ENCODE assay signal across 8 mouse cellular contexts in genomic region chr8:86016806-86017205, GRCm38 (mm10).
"Had no signal": no experiment of that assay in that cellular context is flagged by ENCODE, and none has a peak within 500 bp of the region (broad histone marks: within the 10 kb centered on the region; RNA-seq: fewer than 3 reads in every experiment).

No protein-coding gene starts in this region.

- H3K4me2 ChIP-seq: limb, embryonic 12.5 days; midbrain, embryonic 12.5 days had no signal

- H3K4me3 ChIP-seq: limb, embryonic 12.5 days; midbrain, embryonic 12.5 days had no signal

- DNase-seq: kidney, postnatal 25 days; liver; lung, adult 18-20 months; thymus, postnatal 4 days had no signal

- H3K27ac ChIP-seq: limb, embryonic 12.5 days; liver, embryonic 14.5 days; midbrain, embryonic 12.5 days; stomach, postnatal 0 days had no signal

- H3K4me1 ChIP-seq: limb, embryonic 12.5 days; midbrain, embryonic 12.5 days had no signal

- H3K27me3 ChIP-seq: limb, embryonic 12.5 days; midbrain, embryonic 12.5 days had no signal

- H3K36me3 ChIP-seq: midbrain, embryonic 12.5 days had no signal

- H3K9me3 ChIP-seq: limb, embryonic 12.5 days; midbrain, embryonic 12.5 days had no signal

- H3K9ac ChIP-seq: limb, embryonic 12.5 days; liver, embryonic 14.5 days; midbrain, embryonic 12.5 days had no signal
